Mouse (Mus musculus) telencephalon, adult 2 months (tissue): ENCODE results near the gene Sectm1b.
"Not testable (repeated sequence)": the region's sequence is repeated elsewhere in the genome, so short reads cannot be mapped to it uniquely, and the experiment has no call there.

Experiments used
- DNase-seq: peaks from one replicate; pipeline ENCODE4 v3.0.0-alpha.2; 2011; ENCODE audit warnings: low read depth, low spot score

Gene Sectm1b

DNA sequence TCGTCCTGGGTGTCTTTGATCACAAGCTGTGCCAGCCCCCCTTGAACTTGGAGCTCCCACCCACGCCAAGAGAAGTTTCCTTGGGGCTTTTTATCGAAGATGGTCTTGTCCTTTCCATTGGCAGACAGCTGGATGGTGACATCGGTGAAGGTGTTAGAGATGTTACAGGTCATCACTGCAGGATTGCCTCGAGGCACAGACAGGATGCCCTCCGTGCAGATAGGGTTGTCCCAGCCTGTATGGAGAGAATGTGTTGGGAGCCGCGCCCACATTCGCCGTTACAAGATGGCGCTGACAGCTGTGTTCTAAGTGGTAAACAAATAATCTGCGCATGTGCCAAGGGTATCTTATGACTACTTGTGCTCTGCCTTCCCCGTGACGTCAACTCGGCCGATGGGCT lies 6.3 kb upstream of the Sectm1b start:
- not testable (repeated sequence) for DNase-seq

GRCm38 (mm10) chr11:121067895-121068294 lies 4.5 kb upstream of the Sectm1b start:
- DNase-seq = no peak

DNA sequence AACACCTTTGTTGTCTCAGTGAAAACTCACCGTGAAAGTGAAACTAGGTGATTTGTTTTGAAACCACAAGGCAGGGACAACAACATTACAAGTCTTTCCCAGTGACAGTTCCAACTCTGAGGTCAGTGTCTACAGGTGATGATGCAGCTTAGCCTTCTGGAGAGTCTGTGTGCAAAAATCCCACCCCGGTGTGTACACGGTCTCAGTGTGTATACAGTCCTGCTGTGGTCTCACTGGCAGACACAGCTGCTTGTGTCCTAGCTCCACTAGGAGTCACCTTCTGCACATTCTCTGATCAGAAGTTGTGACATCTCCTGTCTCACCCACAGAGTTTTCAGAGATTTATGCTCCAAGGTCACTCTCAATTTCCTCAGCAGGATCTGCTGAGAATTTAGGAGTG lies 828 bp upstream of the Sectm1b start:
- no peak for DNase-seq

DNA sequence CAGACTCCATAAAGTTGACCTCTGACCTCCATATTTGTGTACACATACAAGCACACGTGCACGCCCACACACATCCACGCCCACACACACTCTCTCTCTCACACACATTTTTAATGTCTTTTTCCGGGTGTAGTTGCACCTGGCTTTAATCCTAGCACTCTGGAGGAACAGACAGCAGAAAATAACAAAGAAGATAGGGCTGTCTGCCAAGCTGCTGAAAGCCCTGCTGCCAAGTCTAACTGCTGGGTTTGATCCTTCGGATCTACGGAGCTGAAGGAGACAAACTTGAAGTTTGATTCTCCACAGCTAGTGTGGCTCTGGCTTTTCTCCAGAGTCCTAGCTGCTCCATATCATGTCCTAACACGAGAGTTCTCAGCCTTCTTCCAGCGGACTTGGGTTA lies 1.8 kb downstream of the Sectm1b start:
- DNase-seq = peak; percentile 33

GRCm38 (mm10) chr11:121060401-121061067 lies 2.8 kb downstream of the Sectm1b start:
- DNase-seq = not testable (repeated sequence)

DNA sequence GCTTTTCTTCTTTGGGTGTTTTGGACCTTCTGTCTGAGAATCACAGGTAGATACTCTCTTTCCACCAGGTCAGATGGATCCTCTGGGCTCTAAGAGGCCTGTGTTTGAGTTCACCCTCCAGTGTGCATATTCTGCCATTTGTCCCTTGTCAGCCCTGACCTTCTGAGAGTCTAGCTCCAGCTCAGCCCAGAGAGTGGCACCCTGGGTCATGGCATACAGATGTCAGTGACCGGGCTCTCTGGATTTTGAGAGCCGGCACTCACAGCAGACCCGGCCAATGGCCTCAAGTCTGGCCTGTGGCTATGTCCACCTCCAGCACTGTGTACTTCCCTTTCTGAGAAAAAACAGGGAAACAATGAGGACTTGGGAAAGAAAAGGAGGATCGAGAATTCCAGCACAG lies 3.9 kb downstream of the Sectm1b start:
- no peak for DNase-seq

GRCm38 (mm10) chr11:121058956-121059355 lies 4.4 kb downstream of the Sectm1b start:
- DNase-seq = no peak

GRCm38 (mm10) chr11:121058122-121058521 lies 5.2 kb downstream of the Sectm1b start:
- no peak for DNase-seq

GRCm38 (mm10) chr11:121056536-121057236 lies 6.7 kb downstream of the Sectm1b start:
- DNase-seq = no peak

DNA sequence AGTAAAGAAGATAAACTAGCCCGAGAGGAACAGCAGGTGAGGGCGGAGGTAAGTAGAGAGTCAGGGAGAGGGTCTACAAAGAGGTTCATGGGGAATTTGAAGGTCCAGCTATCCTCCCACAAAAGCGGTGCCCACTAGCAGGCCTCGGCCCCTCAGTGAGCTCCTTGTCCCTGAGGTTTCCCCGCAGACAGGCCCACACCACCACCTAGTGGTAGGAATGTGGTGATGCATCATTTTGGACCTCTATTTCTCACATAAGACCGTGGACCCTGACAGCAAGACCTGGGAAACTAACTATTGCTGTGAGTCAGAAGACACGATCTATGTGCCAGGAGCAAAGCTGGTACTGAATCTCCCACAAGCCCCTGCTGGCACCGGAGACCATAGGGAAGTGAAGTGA lies 9.8 kb downstream of the Sectm1b start:
- DNase-seq = peak; percentile 35

- no peak for DNase-seq
These were observed 11.0 kb downstream of the Sectm1b start for GRCm38 (mm10) chr11:121052387-121052786.

- no peak for DNase-seq
These were observed 11.6 kb downstream of the Sectm1b start for GRCm38 (mm10) chr11:121051793-121052192.

DNA sequence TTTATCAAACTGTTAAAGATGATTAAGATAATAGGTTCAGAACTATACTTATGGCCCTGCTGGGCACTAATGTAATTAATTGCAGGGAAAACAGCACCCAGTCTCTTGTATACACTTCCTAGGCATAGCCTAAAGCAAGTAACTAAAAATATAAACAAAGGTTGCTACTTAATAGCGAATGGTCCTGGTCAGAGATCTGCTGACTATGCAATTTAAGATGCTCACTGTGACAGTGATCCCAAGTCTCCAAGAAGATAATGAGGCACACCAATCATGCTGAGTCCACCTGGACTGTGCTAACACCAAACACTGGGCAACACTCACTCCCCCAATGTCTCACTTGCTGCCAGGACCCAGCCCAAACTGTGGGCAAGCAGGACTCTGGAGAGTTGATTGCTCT lies 13.5 kb downstream of the Sectm1b start:
- no peak for DNase-seq

DNA sequence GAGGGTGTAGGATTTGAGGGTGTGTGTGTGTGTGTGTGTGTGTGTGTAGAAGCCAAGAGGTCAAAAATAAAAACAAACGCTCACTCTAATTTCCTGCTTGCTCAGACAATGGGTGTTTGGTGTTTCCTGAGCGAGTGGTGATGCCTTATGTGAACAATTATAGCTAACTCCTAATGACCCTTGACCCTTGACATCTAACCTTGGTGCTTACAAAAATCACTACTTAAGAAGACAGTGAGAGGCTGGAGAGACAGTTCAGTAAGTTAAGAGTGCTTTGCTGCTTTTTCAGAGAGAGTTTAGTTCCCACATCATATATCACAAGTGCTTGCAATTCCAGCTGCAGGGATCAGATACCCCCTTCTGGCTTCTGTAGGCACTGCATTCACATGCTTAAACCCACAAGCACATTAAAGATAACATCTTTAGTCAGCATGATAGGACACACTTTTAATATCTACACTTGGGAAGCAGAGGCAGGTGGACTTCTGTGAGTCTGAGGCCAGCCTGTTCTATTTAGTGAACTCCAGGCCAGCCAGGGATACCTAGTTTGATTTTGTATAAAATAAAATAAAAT lies 15.5 kb downstream of the Sectm1b start:
- no peak for DNase-seq

GRCm38 (mm10) chr11:121045286-121045685 lies 18.1 kb downstream of the Sectm1b start:
- DNase-seq = no peak

DNA sequence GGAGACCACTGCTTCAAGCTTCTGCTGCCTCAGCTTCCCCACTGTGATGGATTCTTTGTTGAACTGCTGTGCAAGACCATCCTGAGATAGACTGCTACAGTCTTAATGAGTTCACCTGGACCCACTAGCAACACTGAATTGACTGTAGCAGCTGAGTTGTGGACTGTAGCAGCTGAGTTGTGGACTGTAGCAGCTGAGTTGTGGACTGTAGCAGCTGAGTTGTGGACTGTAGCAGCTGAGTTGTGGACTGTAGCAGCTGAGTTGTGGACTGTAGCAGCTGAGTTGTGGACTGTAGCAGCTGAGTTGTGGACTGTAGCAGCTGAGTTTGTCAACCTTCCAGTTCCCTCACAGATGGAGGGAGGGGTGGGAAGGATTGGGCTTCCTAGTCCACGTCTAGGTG lies 20.3 kb downstream of the Sectm1b start:
- not testable (repeated sequence) for DNase-seq

DNA sequence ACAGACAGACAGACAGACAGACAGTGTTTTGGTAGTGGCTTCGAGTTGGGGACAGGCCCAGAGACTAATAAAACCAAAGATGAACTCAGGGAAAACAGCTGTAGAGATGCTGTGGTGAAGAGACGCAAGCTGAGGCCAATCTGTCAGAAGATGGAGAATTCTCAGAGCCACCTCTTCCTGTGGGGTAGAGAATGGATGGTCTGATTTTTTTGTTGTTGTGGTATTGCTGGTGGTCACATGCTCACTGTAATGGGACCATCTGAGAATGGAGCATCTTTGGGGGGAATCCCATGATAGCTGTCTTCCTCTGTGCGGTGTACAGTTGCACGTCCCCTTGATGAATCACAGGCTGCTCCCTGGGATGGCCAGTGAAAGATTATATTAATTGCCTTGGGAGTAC lies 20.9 kb downstream of the Sectm1b start:
- DNase-seq = no peak

DNA sequence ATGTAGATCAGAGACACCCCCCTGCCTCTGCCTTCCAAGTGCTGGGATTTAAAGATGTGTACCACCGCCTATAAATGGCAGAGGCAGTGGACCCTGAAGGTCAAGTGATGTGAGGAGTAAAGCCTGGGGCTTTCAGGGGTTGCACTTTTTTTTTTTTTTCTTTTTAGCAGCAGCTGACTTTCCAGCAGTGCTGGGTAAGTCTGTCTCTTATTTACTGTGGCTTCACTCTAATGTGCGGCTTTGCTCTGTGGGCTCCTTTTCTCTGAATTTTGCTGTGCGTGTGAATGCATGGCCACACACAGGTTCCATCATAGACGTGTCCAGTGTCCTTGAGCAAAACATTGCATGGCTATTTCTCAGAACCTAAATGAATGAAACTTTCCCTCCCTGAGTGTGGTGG lies 21.7 kb downstream of the Sectm1b start:
- no peak for DNase-seq

DNA sequence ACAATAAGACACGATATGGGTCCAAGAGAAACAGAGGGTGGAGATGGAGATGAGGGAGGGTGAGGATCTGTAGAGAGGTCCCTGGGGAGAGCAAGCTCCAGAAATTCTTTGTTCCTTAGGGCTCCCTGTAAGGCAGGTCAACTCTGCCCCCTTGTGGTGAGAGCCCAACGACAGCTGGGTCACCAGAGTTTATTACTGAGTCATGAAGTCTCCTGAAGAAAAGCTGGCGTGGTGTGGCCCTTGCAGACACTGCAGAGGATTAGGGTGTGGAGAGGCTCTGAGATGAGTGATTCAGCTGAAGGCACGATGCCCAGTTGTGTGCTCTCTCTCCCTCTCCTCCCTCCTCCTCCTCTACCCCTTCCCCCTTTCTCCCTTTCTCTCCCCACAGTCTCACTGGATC lies 22.2 kb downstream of the Sectm1b start:
- peak; percentile 55 for DNase-seq

- no peak for DNase-seq
These were observed 24.1 kb downstream of the Sectm1b start, which contains the start of gene Cd7 for GRCm38 (mm10) chr11:121039302-121039701. Cd7 (minus strand) TSS chr11:121039418.

- peak; percentile 62 for DNase-seq
These were observed 24.8 kb downstream of the Sectm1b start for GRCm38 (mm10) chr11:121038366-121039240.

DNA sequence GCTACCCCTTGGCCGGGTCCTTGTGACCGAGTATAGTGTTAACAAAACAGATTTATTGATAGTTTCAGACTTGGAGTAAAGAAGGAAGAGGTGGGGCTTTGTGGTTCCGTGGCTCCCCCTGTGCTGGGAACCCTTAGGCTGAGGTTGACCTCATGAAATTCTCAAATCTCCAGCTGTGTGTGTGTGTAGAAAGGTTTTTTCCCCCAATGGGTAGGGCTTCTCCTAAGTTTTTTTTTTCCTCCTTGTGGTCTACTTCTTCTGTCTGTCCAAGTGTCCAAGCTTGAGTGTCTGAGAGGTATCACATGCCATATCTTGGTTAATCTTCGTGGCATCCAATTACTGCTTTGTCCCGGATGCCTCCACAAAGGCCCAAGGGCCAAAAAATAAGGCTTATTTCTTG lies 30.3 kb downstream of the Sectm1b start:
- DNase-seq = no peak
